In genomic region chr13:99391417-99391816, GRCm38 (mm10) we compare ENCODE assay signal across 7 mouse cellular contexts. TPM values are rescaled to one million over a fixed set of nuclear protein-coding genes. Genes with fewer than 3 reads are reported as not detected.
DNase-seq lines count a peak whose midpoint lies in the region; ATAC-seq and TF ChIP-seq lines count a peak whose summit lies in the region.

No protein-coding gene starts in this region.

- H3K27ac ChIP-seq in lung, postnatal 0 days (ENCODE audit: low read length): no peak overlapping the region
- peak overlapping the region; percentile 29; the same call in 1 of the 2 replicates for H3K27ac ChIP-seq in embryonic facial prominence, embryonic 14.5 days (replicated peaks; ENCODE audit: low read depth, low read length)
- 0 out of 2 replicates have a peak overlapping the region, but pooled peaks have one; percentile 41 for H3K27ac ChIP-seq in hindbrain, postnatal 0 days

- H3K9ac ChIP-seq in lung, postnatal 0 days (replicated peaks; ENCODE audit: low read depth): no peak overlapping the region
- no peak overlapping the region for H3K9ac ChIP-seq in embryonic facial prominence, embryonic 14.5 days (ENCODE audit: low read depth, low read length)
- no peak overlapping the region for H3K9ac ChIP-seq in hindbrain, postnatal 0 days (replicated peaks; ENCODE audit: low read length)

- no peak overlapping the region for H3K4me2 ChIP-seq in lung, postnatal 0 days (replicated peaks; ENCODE audit: low read depth, low read length)
- H3K4me2 ChIP-seq in embryonic facial prominence, embryonic 14.5 days (ENCODE audit: low read depth, low read length): no peak overlapping the region
- no peak overlapping the region for H3K4me2 ChIP-seq in hindbrain, postnatal 0 days (ENCODE audit: low read depth, low read length)

- 72% methylated on average over 3 of the region's 3 CpGs for WGBS in lung, postnatal 0 days
- 62% methylated on average over 3 of the region's 3 CpGs for WGBS in embryonic facial prominence, embryonic 14.5 days
- WGBS in hindbrain, postnatal 0 days: 44% methylated on average over 3 of the region's 3 CpGs

- H3K27me3 ChIP-seq in lung, postnatal 0 days (replicated peaks; ENCODE audit: insufficient read depth, low read length): no peaks in the 10 kb centered on the region
- H3K27me3 ChIP-seq in embryonic facial prominence, embryonic 14.5 days (replicated peaks; ENCODE audit: control insufficient read depth, insufficient read depth, low read length): no peaks in the 10 kb centered on the region
- H3K27me3 ChIP-seq in hindbrain, postnatal 0 days (ENCODE audit: insufficient read depth, low read length): no peaks in the 10 kb centered on the region

- no peaks in the 10 kb centered on the region for H3K36me3 ChIP-seq in lung, postnatal 0 days (ENCODE audit: insufficient read depth, low read length)
- H3K36me3 ChIP-seq in embryonic facial prominence, embryonic 14.5 days (ENCODE audit: control insufficient read depth, insufficient read depth, low read length): no peaks in the 10 kb centered on the region
- no peaks in the 10 kb centered on the region for H3K36me3 ChIP-seq in hindbrain, postnatal 0 days (ENCODE audit: insufficient read depth, low read length)

- ATAC-seq in lung, postnatal 0 days: no peak
- 0 out of 2 replicates have a peak, but pooled peaks have one; percentile 26 for ATAC-seq in embryonic facial prominence, embryonic 14.5 days (ENCODE audit: low read depth)
- 0 out of 2 replicates have a peak, but pooled peaks have one; percentile 76 for ATAC-seq in hindbrain, postnatal 0 days

- peak; percentile 26 for DNase-seq in lung, postnatal 0 days (ENCODE audit: low spot score)
- DNase-seq in lung, postnatal 4 days: no peak
- DNase-seq in adrenal gland, postnatal 25 days: peak; percentile 84
- DNase-seq in embryonic facial prominence, embryonic 14.5 days (ENCODE audit: low spot score): peak; percentile 54
- DNase-seq in hindbrain, postnatal 0 days (ENCODE audit: low spot score): peak; percentile 50
- DNase-seq in urinary bladder, postnatal 36 days (ENCODE audit: low spot score in 2 of 2): peak; percentile 44 to 79
- DNase-seq in embryo, embryonic 10 days (ENCODE audit: low spot score): no peak

- no peaks in the 10 kb centered on the region for H3K4me1 ChIP-seq in lung, postnatal 0 days (ENCODE audit: insufficient read depth, low read depth, low read length)
- peaks cover 10% of the 10 kb centered on the region; the same call in 1 of the 2 replicates for H3K4me1 ChIP-seq in embryonic facial prominence, embryonic 14.5 days (ENCODE audit: control insufficient read depth, insufficient read depth, low read length)
- H3K4me1 ChIP-seq in hindbrain, postnatal 0 days (ENCODE audit: insufficient read depth, low read length): no peaks in the 10 kb centered on the region; the same call in 1 of the 2 replicates

- no peak for TF ChIP-seq EP300 in lung, postnatal 0 days (IDR thresholded peaks at IDR 0.05)

- no peak overlapping the region for H3K4me3 ChIP-seq in lung, postnatal 0 days (ENCODE audit: low read depth, low read length)
- H3K4me3 ChIP-seq in embryonic facial prominence, embryonic 14.5 days (ENCODE audit: low read depth, low read length): no peak overlapping the region
- H3K4me3 ChIP-seq in hindbrain, postnatal 0 days (ENCODE audit: low read length): no peak overlapping the region

- no peaks in the 10 kb centered on the region for H3K9me3 ChIP-seq in lung, postnatal 0 days (ENCODE audit: low read length)
- H3K9me3 ChIP-seq in embryonic facial prominence, embryonic 14.5 days (ENCODE audit: control insufficient read depth, low read length): no peaks in the 10 kb centered on the region
- H3K9me3 ChIP-seq in hindbrain, postnatal 0 days (ENCODE audit: low read length): no peaks in the 10 kb centered on the region

- TF ChIP-seq CTCF in lung, postnatal 0 days (IDR thresholded peaks at IDR 0.05): no peak
- no peak for TF ChIP-seq CTCF in hindbrain, postnatal 0 days (IDR thresholded peaks at IDR 0.05; ENCODE audit: low read depth)

RNA-seq across cellular contexts. Expression of gene Mrps27, which starts 46.8 kb away (rescaled TPM):
- 19.2 and 20.4 TPM in 2 replicates for polyA plus RNA-seq in lung, postnatal 0 days (2015; fragmentation: Nextera tagmentation; extraction: Ambion mirVana)
- 44.0 and 49.5 TPM in 2 replicates for total RNA-seq in adrenal gland, postnatal 25 days (2021)
- polyA plus RNA-seq in embryonic facial prominence, embryonic 14.5 days (2014; fragmentation: Nextera tagmentation; extraction: Ambion mirVana): 48.1 and 54.7 TPM in 2 replicates
- 16.2 and 17.5 TPM in 2 replicates for total RNA-seq in hindbrain, postnatal 0 days (2014; rRNA removed)
- 41.3 and 41.7 TPM in 2 replicates for polyA plus RNA-seq in hindbrain, postnatal 0 days (2015; fragmentation: Nextera tagmentation; extraction: Ambion mirVana)

RNA-seq across cellular contexts. Expression of gene Ptcd2, which starts 46.9 kb away (rescaled TPM):
- polyA plus RNA-seq in lung, postnatal 0 days (2015; fragmentation: Nextera tagmentation; extraction: Ambion mirVana): 22.9 and 25.3 TPM in 2 replicates
- 40.8 and 41.1 TPM in 2 replicates for total RNA-seq in adrenal gland, postnatal 25 days (2021)
- 44.1 and 45.0 TPM in 2 replicates for polyA plus RNA-seq in embryonic facial prominence, embryonic 14.5 days (2014; fragmentation: Nextera tagmentation; extraction: Ambion mirVana)
- total RNA-seq in hindbrain, postnatal 0 days (2014; rRNA removed): 29.3 and 38.2 TPM in 2 replicates
- polyA plus RNA-seq in hindbrain, postnatal 0 days (2015; fragmentation: Nextera tagmentation; extraction: Ambion mirVana): 51.2 and 52.8 TPM in 2 replicates

Comparison
In these comparisons a context has a peak if more than half of its experiments do, and no peak if none do; other contexts are left out.
1. DNase-seq: peak in lung, postnatal 0 days (single experiment), adrenal gland, postnatal 25 days (single experiment), embryonic facial prominence, embryonic 14.5 days (single experiment), hindbrain, postnatal 0 days (single experiment) and urinary bladder, postnatal 36 days (2 of 2); none in lung, postnatal 4 days (0 of 2) and embryo, embryonic 10 days (single experiment).